Mouse (Mus musculus): ENCODE results near the gene Btg4. TPM values are rescaled to one million over a fixed set of nuclear protein-coding genes. Genes with fewer than 3 reads are reported as not detected.
A peak's percentile ranks its signal among the peaks of the same experiment; 100 is the strongest.

The Btg4 gene
- polyA plus RNA-seq, 1 experiment from 2014 or later = not detected

DNA sequence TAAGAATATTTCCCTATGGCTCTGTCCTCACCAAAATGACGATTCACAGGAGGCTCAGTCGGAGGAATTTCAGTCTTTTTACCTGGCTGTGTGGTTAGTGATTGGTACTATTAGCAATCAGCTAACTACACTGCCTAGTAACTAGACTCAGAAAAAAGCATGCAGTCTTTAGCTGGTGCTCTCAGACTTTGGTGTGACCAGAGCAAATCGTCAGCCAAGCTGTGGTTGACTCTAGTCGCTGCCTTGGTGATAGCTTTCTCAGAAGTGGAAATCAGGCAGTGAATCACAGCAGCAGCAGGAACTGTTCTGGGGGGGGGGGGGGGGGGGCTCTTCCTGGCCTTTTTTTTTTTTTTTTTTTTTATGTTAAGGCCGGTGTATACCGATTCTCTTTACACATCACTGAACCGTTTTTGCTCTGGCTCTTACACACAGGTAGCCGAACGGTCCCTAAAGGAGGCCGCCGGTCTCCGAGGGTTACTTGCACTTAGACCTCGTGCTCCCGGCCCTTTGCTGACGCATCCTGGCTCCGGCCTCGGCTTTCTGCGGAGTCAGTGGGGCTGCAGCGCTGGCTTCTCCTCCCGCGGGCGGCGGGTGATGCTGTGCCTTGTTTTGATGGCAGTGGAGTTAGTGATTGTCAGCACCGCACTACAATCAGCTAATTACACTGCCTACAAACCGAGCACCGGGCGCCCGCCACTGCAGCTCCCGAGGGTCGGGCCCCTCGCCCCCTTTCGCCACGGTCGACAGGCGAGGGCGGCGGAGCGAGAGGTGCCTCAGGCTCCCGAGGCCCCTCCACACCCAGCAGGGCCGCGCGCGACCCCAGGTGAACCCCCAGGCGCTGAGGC is 42.5 kb downstream of the Btg4 start:
- ATAC-seq (ENCODE audit: low FRiP score) (peak; percentile 81), DNase-seq (ENCODE audit: low spot score) (peak; percentile 76)
- H3K9ac ChIP-seq (ENCODE audit: low read depth, low read length) = peak overlapping the region; percentile 74
- no peaks in the 10 kb centered on the region for H3K36me3 ChIP-seq (ENCODE audit: control insufficient read depth, insufficient read depth, low read length)
- WGBS = 1% methylated on average over 44 of the region's 44 CpGs
- H3K27ac ChIP-seq (ENCODE audit: low read depth, low read length) = no peak overlapping the region
- H3K4me1 ChIP-seq (replicated peaks; ENCODE audit: control insufficient read depth, insufficient read depth, low read length) = peaks cover 4% of the 10 kb centered on the region; the same call in 1 of the 2 replicates
- H3K4me3 ChIP-seq (ENCODE audit: low read depth, low read length) = peak overlapping the region; percentile 60
- peak overlapping the region; percentile 100 for H3K4me2 ChIP-seq (replicated peaks; ENCODE audit: low read depth, low read length)
- H3K9me3 ChIP-seq (ENCODE audit: control insufficient read depth, low read length) = no peaks in the 10 kb centered on the region
- 0 out of 2 replicates have a peak, but pooled peaks cover 2% of the 10 kb centered on the region for H3K27me3 ChIP-seq (ENCODE audit: control insufficient read depth, insufficient read depth, low read length)

DNA sequence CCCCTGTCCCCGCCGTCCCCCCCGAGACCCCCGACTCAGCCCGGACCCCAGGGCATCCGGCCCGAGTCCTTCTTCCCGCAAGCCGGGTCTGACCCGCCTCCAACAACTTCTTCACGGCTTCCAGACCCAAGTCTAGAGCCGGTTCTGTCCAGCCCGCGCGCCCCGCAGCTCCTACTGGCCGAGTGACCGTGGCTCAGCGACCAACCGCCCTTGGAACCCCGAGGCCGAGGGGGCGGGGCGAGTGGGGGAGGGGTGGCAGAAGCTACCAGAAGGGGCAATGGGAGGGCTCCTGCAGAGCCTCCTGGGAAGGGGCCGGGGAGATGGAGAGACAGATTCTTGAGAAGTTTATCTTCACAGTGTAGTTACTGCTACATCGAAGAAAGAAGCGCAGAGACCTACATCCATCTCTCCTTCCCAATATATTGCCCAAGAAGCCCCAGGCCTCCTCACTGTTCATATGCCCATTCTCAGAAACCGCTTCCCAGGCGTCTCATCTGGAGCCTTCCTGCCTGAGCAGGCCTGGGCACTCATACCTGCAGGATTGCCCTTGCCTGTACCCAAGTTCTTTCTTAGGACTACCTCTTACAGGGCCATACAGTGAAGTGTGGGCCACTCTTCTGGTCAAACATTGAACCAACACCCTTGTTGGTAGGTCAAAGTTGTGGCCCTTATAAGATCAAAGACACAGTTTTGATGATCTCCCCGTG is 43.3 kb downstream of the Btg4 start:
- DNase-seq (ENCODE audit: low spot score) (peak; percentile 67), ATAC-seq (ENCODE audit: low FRiP score) (peak; percentile 67)
- Histone ChIP-seq H3K27ac (ENCODE audit: low read depth, low read length) (no peak overlapping the region), H3K9me3 (ENCODE audit: control insufficient read depth, low read length) (no peaks in the 10 kb centered on the region), H3K4me3 (ENCODE audit: low read depth, low read length) (peak overlapping the region; percentile 60), H3K4me1 (replicated peaks; ENCODE audit: control insufficient read depth, insufficient read depth, low read length) (peaks cover 4% of the 10 kb centered on the region; the same call in 1 of the 2 replicates), H3K4me2 (replicated peaks; ENCODE audit: low read depth, low read length) (peak overlapping the region; percentile 100), H3K27me3 (ENCODE audit: control insufficient read depth, insufficient read depth, low read length) (0 out of 2 replicates have a peak, but pooled peaks cover 2% of the 10 kb centered on the region), H3K36me3 (ENCODE audit: control insufficient read depth, insufficient read depth, low read length) (no peaks in the 10 kb centered on the region), H3K9ac (ENCODE audit: low read depth, low read length) (peak overlapping the region; percentile 74)
- WGBS = 15% methylated on average over 28 of the region's 30 CpGs

DNA sequence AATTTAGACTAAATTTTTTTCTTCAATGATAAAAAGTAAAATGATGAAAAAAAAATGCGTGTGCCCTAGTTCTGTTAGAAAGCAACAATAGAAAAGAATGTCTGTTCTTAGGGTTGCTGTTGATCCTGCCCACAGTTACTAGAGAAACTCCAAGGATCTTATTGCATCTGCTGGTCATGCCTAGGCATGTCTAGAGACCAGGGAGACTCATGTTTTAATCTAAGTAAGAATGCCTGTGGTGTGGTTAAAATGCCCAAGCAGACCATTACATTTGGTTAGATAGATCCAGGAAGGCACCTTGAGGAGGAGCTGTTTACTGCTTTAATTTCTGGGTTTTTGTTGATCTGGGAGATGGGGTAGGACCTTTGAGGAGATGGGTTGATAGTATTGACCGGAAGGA is 45.0 kb downstream of the Btg4 start:
- DNase-seq (ENCODE audit: low spot score) = no peak
- 0 out of 2 replicates have a peak, but pooled peaks cover 2% of the 10 kb centered on the region for H3K27me3 ChIP-seq (ENCODE audit: control insufficient read depth, insufficient read depth, low read length)
- H3K9ac ChIP-seq (ENCODE audit: low read depth, low read length) = no peak overlapping the region
- H3K4me3 ChIP-seq (ENCODE audit: low read depth, low read length) = no peak overlapping the region
- no peak overlapping the region for H3K27ac ChIP-seq (ENCODE audit: low read depth, low read length)
- H3K36me3 ChIP-seq (ENCODE audit: control insufficient read depth, insufficient read depth, low read length) = no peaks in the 10 kb centered on the region
- H3K9me3 ChIP-seq (ENCODE audit: control insufficient read depth, low read length) = no peaks in the 10 kb centered on the region
- peaks cover 4% of the 10 kb centered on the region; the same call in 1 of the 2 replicates for H3K4me1 ChIP-seq (replicated peaks; ENCODE audit: control insufficient read depth, insufficient read depth, low read length)
- no peak for ATAC-seq (ENCODE audit: low FRiP score)
- H3K4me2 ChIP-seq (replicated peaks; ENCODE audit: low read depth, low read length) = no peak overlapping the region
- 85% methylated on average over 2 of the region's 2 CpGs for WGBS

DNA sequence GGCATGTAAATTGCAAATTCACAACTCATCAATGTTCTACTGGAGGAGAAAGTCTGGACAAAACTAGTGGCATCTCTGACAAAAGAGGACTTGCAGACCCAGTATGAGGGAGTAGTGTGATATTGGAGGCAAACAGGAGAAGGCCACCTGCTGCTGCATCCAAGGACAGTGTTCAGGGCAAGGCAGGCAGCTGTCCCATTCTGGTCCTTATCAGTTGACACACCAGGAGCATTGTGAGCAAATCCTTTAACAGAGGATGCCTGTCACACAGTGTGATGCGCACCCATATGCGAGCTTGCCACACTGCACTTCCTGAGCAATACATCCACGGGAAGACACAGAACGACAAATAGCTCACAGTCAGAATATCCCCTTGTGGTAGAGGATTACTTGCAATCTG is 54.1 kb downstream of the Btg4 start:
- no peak overlapping the region for H3K27ac ChIP-seq (ENCODE audit: low read depth, low read length)
- no peak overlapping the region for H3K4me3 ChIP-seq (ENCODE audit: low read depth, low read length)
- H3K36me3 ChIP-seq (ENCODE audit: control insufficient read depth, insufficient read depth, low read length) = no peaks in the 10 kb centered on the region
- 77% methylated on average over 4 of the region's 4 CpGs for WGBS
- no peaks in the 10 kb centered on the region for H3K27me3 ChIP-seq (ENCODE audit: control insufficient read depth, insufficient read depth, low read length)
- DNase-seq (ENCODE audit: low spot score) = no peak
- no peak overlapping the region for H3K9ac ChIP-seq (ENCODE audit: low read depth, low read length)
- no peak for ATAC-seq (ENCODE audit: low FRiP score)
- no peaks in the 10 kb centered on the region for H3K9me3 ChIP-seq (ENCODE audit: control insufficient read depth, low read length)
- no peak overlapping the region for H3K4me2 ChIP-seq (replicated peaks; ENCODE audit: low read depth, low read length)
- H3K4me1 ChIP-seq (replicated peaks; ENCODE audit: control insufficient read depth, insufficient read depth, low read length) = no peaks in the 10 kb centered on the region

DNA sequence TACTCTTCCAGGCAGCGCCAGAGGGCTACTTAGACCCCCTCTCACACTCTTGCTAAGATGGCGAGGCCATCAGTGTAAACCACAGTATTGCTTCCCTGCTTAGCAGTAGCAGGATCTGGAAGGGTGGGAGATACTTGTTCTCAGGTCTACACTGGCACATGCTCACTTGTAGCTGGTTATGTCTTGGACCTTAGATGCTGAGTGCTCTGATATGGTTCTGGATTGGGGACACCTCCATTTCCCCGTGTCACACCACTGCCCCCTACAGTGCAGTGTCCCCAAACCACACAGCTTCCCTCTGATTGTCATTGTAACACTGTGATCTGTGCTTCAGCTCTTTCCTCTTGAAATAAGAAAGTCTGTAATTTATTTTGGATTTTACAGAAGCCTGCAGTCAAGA is 76.3 kb downstream of the Btg4 start:
- Histone ChIP-seq H3K4me2 (replicated peaks; ENCODE audit: low read depth, low read length) (no peak overlapping the region), H3K36me3 (ENCODE audit: control insufficient read depth, insufficient read depth, low read length) (no peaks in the 10 kb centered on the region), H3K27me3 (ENCODE audit: control insufficient read depth, insufficient read depth, low read length) (no peaks in the 10 kb centered on the region), H3K9ac (ENCODE audit: low read depth, low read length) (no peak overlapping the region), H3K9me3 (ENCODE audit: control insufficient read depth, low read length) (no peaks in the 10 kb centered on the region), H3K27ac (ENCODE audit: low read depth, low read length) (no peak overlapping the region), H3K4me1 (replicated peaks; ENCODE audit: control insufficient read depth, insufficient read depth, low read length) (no peaks in the 10 kb centered on the region), H3K4me3 (ENCODE audit: low read depth, low read length) (no peak overlapping the region)
- ATAC-seq (ENCODE audit: low FRiP score) = no peak
- peak; percentile 24 for DNase-seq (ENCODE audit: low spot score)
- 68% methylated on average over 3 of the region's 3 CpGs for WGBS

DNA sequence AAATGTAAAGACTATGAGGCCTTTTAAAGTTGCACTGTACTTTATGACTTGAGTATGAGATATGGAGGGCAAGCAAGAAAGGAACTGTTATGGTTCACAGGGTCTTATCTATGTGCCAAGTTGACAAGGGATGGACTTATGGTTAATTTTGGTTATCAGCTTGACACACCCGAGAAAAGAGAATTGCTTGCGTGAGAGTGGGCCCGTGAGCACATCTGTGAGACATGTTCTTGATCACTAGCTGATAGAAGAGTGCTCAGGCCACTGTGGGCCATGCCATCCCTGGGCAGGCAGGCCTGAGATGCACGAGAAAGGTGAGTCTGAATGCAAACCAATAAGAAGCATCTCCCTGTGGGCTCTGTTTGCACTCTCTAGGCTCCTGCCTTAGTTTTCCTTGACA is 76.7 kb downstream of the Btg4 start:
- H3K4me3 ChIP-seq (ENCODE audit: low read depth, low read length) = no peak overlapping the region
- H3K27me3 ChIP-seq (ENCODE audit: control insufficient read depth, insufficient read depth, low read length) = no peaks in the 10 kb centered on the region
- 82% methylated on average over 4 of the region's 4 CpGs for WGBS
- no peak overlapping the region for H3K4me2 ChIP-seq (replicated peaks; ENCODE audit: low read depth, low read length)
- no peak for DNase-seq (ENCODE audit: low spot score)
- no peak overlapping the region for H3K27ac ChIP-seq (ENCODE audit: low read depth, low read length)
- no peaks in the 10 kb centered on the region for H3K9me3 ChIP-seq (ENCODE audit: control insufficient read depth, low read length)
- H3K9ac ChIP-seq (ENCODE audit: low read depth, low read length) = no peak overlapping the region
- H3K4me1 ChIP-seq (replicated peaks; ENCODE audit: control insufficient read depth, insufficient read depth, low read length) = no peaks in the 10 kb centered on the region
- H3K36me3 ChIP-seq (ENCODE audit: control insufficient read depth, insufficient read depth, low read length) = no peaks in the 10 kb centered on the region
- ATAC-seq (ENCODE audit: low FRiP score) = no peak

DNA sequence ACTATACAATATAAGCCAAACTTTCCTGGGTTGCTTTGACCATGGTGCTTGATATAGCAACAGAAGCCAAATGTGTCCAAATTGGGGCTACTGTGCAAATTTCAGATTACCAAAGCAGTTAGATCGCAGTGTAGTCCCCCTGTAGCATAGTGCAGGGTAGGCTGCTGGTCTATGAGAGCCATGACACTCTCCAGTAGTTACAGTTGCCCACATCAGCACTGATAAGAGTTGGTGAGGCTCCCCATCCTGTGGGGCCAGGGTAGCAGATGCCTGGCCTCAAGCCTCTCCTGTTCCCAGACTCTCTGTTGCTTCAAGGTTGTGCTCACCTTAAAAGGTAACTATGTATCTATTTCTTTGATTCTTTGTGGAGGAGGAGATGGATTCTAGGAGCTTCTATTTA is 77.1 kb downstream of the Btg4 start:
- no peak overlapping the region for H3K4me3 ChIP-seq (ENCODE audit: low read depth, low read length)
- no peak for DNase-seq (ENCODE audit: low spot score)
- no peaks in the 10 kb centered on the region for H3K9me3 ChIP-seq (ENCODE audit: control insufficient read depth, low read length)
- H3K27me3 ChIP-seq (ENCODE audit: control insufficient read depth, insufficient read depth, low read length) = no peaks in the 10 kb centered on the region
- no peak overlapping the region for H3K4me2 ChIP-seq (replicated peaks; ENCODE audit: low read depth, low read length)
- no peak for ATAC-seq (ENCODE audit: low FRiP score)
- H3K9ac ChIP-seq (ENCODE audit: low read depth, low read length) = no peak overlapping the region
- H3K4me1 ChIP-seq (replicated peaks; ENCODE audit: control insufficient read depth, insufficient read depth, low read length) = no peaks in the 10 kb centered on the region
- WGBS = 97% methylated on average over 1 of the region's 1 CpGs
- H3K36me3 ChIP-seq (ENCODE audit: control insufficient read depth, insufficient read depth, low read length) = no peaks in the 10 kb centered on the region
- no peak overlapping the region for H3K27ac ChIP-seq (ENCODE audit: low read depth, low read length)

DNA sequence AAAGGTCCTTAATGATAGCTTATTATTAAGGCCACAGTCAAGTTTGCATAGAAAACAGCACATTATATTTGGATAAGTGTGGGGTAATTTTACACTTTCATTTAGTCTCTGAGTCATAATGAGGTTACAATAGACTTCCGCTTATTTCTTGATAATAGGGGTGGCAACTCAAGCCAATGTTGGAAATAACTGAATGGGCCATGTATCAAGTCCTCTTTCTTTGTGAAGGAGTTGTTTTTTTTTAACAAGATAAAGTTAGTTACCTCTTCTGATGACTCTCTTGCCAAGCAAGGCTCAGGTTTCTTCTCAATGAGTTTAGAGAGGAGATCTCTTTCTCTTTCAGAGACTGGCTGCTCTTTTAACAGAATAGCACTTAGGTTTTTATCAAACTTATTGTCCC is 77.6 kb downstream of the Btg4 start:
- WGBS = 96% methylated on average over 1 of the region's 1 CpGs
- no peak overlapping the region for H3K27ac ChIP-seq (ENCODE audit: low read depth, low read length)

More for the DNA sequence above, 77.6 kb downstream of the Btg4 start:
- H3K36me3 ChIP-seq (ENCODE audit: control insufficient read depth, insufficient read depth, low read length) = no peaks in the 10 kb centered on the region
- no peaks in the 10 kb centered on the region for H3K4me1 ChIP-seq (replicated peaks; ENCODE audit: control insufficient read depth, insufficient read depth, low read length)
- no peak overlapping the region for H3K9ac ChIP-seq (ENCODE audit: low read depth, low read length)
- H3K9me3 ChIP-seq (ENCODE audit: control insufficient read depth, low read length) = no peaks in the 10 kb centered on the region
- no peak for ATAC-seq (ENCODE audit: low FRiP score)
- no peaks in the 10 kb centered on the region for H3K27me3 ChIP-seq (ENCODE audit: control insufficient read depth, insufficient read depth, low read length)
- no peak overlapping the region for H3K4me3 ChIP-seq (ENCODE audit: low read depth, low read length)
- no peak for DNase-seq (ENCODE audit: low spot score)
- no peak overlapping the region for H3K4me2 ChIP-seq (replicated peaks; ENCODE audit: low read depth, low read length)
